In the genomic region with DNA sequence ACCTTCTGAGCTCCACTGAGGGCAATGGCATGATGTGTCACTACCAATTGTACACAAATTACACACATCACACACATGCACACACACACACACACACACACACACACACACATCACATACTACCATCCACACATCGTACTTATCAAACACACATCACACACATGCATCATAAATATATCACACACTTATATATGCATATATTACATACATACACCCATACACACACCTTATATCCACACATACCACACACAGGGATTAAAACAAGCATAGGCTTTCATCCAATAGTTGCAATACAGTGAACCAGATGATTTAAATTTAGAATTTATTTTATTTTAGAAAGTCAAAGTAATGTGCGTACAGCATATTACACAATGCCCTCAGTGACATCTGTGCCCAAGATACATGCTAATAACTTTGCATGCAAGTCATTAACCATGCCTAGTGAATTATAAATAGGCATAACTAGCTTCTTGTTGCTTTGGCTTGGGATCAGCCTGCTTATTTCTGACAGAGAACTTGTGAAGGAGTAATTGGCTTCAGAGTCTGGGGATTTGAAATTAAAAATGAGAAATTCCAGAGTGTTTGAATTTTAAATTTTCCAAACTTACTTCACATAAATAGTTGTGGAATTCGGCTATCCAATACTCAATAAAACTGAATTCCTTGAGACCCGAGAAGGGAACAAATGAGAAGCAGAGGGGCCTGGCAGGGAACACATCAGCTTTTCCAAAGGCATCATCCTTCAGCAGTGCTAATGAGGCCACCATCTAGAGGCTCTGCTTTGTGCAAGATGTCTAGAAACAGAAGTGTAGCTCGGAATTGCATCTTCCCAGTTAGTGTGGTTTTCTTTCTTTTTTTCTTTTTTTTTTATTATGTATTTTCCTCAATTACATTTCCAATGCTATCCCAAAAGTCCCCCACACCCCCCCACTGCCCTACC, we compare ENCODE assay signal across 21 mouse cellular contexts.
DNase-seq lines count a peak whose midpoint lies in the region; ATAC-seq and TF ChIP-seq lines count a peak whose summit lies in the region.
"Had no signal": no experiment of that assay in that cellular context is flagged by ENCODE, and none has a peak within 500 bp of the region (broad histone marks: within the 10 kb centered on the region; RNA-seq: fewer than 3 reads in every experiment).

No protein-coding gene starts in this region.

- no peak overlapping the region for H3K4me2 ChIP-seq in midbrain, embryonic 13.5 days (replicated peaks)
- no peak overlapping the region for H3K4me2 ChIP-seq in midbrain, embryonic 11.5 days
- H3K4me2 ChIP-seq in forebrain, embryonic 14.5 days (ENCODE audit: low read length) = no peak overlapping the region
- H3K4me2 ChIP-seq in midbrain, postnatal 0 days (ENCODE audit: low read depth, low read length, poor library complexity, severe bottlenecking) = no peak overlapping the region
- H3K4me2 ChIP-seq: hindbrain, embryonic 13.5 days; liver, embryonic 12.5 days; lung, embryonic 14.5 days had no signal

- H3K9ac ChIP-seq in midbrain, embryonic 13.5 days (replicated peaks) = no peak overlapping the region
- H3K9ac ChIP-seq in midbrain, embryonic 11.5 days (ENCODE audit: low read length) = no peak overlapping the region
- no peak overlapping the region for H3K9ac ChIP-seq in forebrain, embryonic 14.5 days (ENCODE audit: low read length)
- no peak overlapping the region for H3K9ac ChIP-seq in midbrain, postnatal 0 days (replicated peaks; ENCODE audit: low read length, poor library complexity, severe bottlenecking)
- H3K9ac ChIP-seq: hindbrain, embryonic 13.5 days; liver, embryonic 12.5 days; lung, embryonic 14.5 days had no signal

- DNase-seq in frontal cortex, postnatal 25 days (ENCODE audit: low spot score in 2 of 2) = no peak
- DNase-seq in midbrain, embryonic 11.5 days (ENCODE audit: low spot score, missing footprints) = no peak
- DNase-seq in forebrain, embryonic 14.5 days (ENCODE audit: low spot score) = peak; percentile 54
- peak; percentile 4 for DNase-seq in midbrain, postnatal 0 days (ENCODE audit: low spot score)
- no peak for DNase-seq in adrenal gland, adult 8-10 months
- DNase-seq in urinary bladder, postnatal 4 days (ENCODE audit: low spot score in 2 of 2) = no peak
- DNase-seq: adrenal gland, postnatal 14 days; cerebellum, postnatal 14 days; heart, postnatal 10 days; kidney, postnatal 14 days; lung, embryonic 14.5 days; right cerebral cortex, postnatal 25 days; thymus, postnatal 25 days had no signal

- peak; percentile 72 for ATAC-seq in frontal cortex, adult (ENCODE audit: low TSS enrichment)
- ATAC-seq in midbrain, embryonic 13.5 days = peak; percentile 50; the same call in 1 of the 2 replicates
- no peak for ATAC-seq in midbrain, embryonic 11.5 days (ENCODE audit: low FRiP score)
- no peak; the same call in 1 of the 2 replicates for ATAC-seq in forebrain, embryonic 14.5 days
- no peak for ATAC-seq in midbrain, postnatal 0 days (ENCODE audit: low FRiP score)
- ATAC-seq: intestine, embryonic 16.5 days; liver, embryonic 12.5 days had no signal

- WGBS in midbrain, embryonic 13.5 days = 86% methylated on average over 5 of the region's 5 CpGs
- WGBS in midbrain, embryonic 11.5 days = 89% methylated on average over 5 of the region's 5 CpGs
- WGBS in forebrain, embryonic 14.5 days = 65% methylated on average over 5 of the region's 5 CpGs
- 72% methylated on average over 5 of the region's 5 CpGs for WGBS in midbrain, postnatal 0 days

- H3K4me3 ChIP-seq in midbrain, embryonic 13.5 days (replicated peaks) = no peak overlapping the region
- no peak overlapping the region for H3K4me3 ChIP-seq in midbrain, embryonic 11.5 days (ENCODE audit: low read depth, low read length)
- H3K4me3 ChIP-seq in forebrain, embryonic 14.5 days (ENCODE audit: low read depth, low read length) = no peak overlapping the region
- no peak overlapping the region for H3K4me3 ChIP-seq in midbrain, postnatal 0 days (ENCODE audit: low read depth, low read length)
- H3K4me3 ChIP-seq: erythroblast, embryonic 14.5 days; heart, embryonic 10.5 days; hindbrain, embryonic 13.5 days; liver, embryonic 12.5 days had no signal

- TF ChIP-seq CTCF in midbrain, postnatal 0 days (IDR thresholded peaks at IDR 0.05) = no peak

- H3K27ac ChIP-seq in midbrain, embryonic 13.5 days = no peak overlapping the region; the same call in 1 of the 2 replicates
- no peak overlapping the region for H3K27ac ChIP-seq in midbrain, embryonic 11.5 days (ENCODE audit: low read depth, low read length)
- H3K27ac ChIP-seq in forebrain, embryonic 14.5 days (ENCODE audit: low read depth, low read length) = no peak overlapping the region; the same call in 1 of the 2 replicates
- H3K27ac ChIP-seq in midbrain, postnatal 0 days (ENCODE audit: low read depth, low read length) = no peak overlapping the region
- H3K27ac ChIP-seq: heart, embryonic 10.5 days; hindbrain, embryonic 13.5 days; liver, embryonic 12.5 days; macrophage had no signal

- no peaks in the 10 kb centered on the region for H3K4me1 ChIP-seq in midbrain, embryonic 13.5 days (replicated peaks)
- H3K4me1 ChIP-seq in midbrain, embryonic 11.5 days (ENCODE audit: control insufficient read depth, insufficient read depth, low read length) = no peaks in the 10 kb centered on the region
- no peaks in the 10 kb centered on the region for H3K4me1 ChIP-seq in forebrain, embryonic 14.5 days (ENCODE audit: control insufficient read depth, insufficient read depth, low read length)
- no peaks in the 10 kb centered on the region for H3K4me1 ChIP-seq in midbrain, postnatal 0 days (ENCODE audit: insufficient read depth, low read length)
- H3K4me1 ChIP-seq: heart, embryonic 10.5 days; hindbrain, embryonic 13.5 days; liver, embryonic 12.5 days had no signal

- H3K36me3 ChIP-seq in midbrain, embryonic 13.5 days = no peaks in the 10 kb centered on the region
- no peaks in the 10 kb centered on the region for H3K36me3 ChIP-seq in midbrain, embryonic 11.5 days (ENCODE audit: control insufficient read depth, insufficient read depth, low read length)
- no peaks in the 10 kb centered on the region for H3K36me3 ChIP-seq in forebrain, embryonic 14.5 days (ENCODE audit: control insufficient read depth, insufficient read depth, low read length)
- no peaks in the 10 kb centered on the region for H3K36me3 ChIP-seq in midbrain, postnatal 0 days (ENCODE audit: insufficient read depth, low read length)
- H3K36me3 ChIP-seq: heart, embryonic 10.5 days; hindbrain, embryonic 13.5 days; liver, embryonic 12.5 days had no signal

- H3K27me3 ChIP-seq in midbrain, embryonic 13.5 days = no peaks in the 10 kb centered on the region
- H3K27me3 ChIP-seq in midbrain, embryonic 11.5 days (ENCODE audit: control insufficient read depth, insufficient read depth, low read length) = no peaks in the 10 kb centered on the region
- H3K27me3 ChIP-seq in forebrain, embryonic 14.5 days (replicated peaks; ENCODE audit: control insufficient read depth, insufficient read depth, low read length) = no peaks in the 10 kb centered on the region
- no peaks in the 10 kb centered on the region for H3K27me3 ChIP-seq in midbrain, postnatal 0 days (ENCODE audit: insufficient read depth, low read length)
- H3K27me3 ChIP-seq: hindbrain, embryonic 13.5 days; liver, embryonic 12.5 days had no signal

- no peaks in the 10 kb centered on the region for H3K9me3 ChIP-seq in midbrain, embryonic 13.5 days
- no peaks in the 10 kb centered on the region for H3K9me3 ChIP-seq in midbrain, embryonic 11.5 days (ENCODE audit: control insufficient read depth, low read length)
- peaks cover 3% of the 10 kb centered on the region; the same call in 1 of the 2 replicates for H3K9me3 ChIP-seq in forebrain, embryonic 14.5 days (replicated peaks; ENCODE audit: control insufficient read depth, low read length)
- no peaks in the 10 kb centered on the region for H3K9me3 ChIP-seq in midbrain, postnatal 0 days (ENCODE audit: low read length)
- H3K9me3 ChIP-seq: heart, embryonic 10.5 days; hindbrain, embryonic 13.5 days; liver, embryonic 12.5 days had no signal

Comparison
In these comparisons a context has a peak if more than half of its experiments do, and no peak if none do; other contexts are left out.
1. ATAC-seq: peak in frontal cortex, adult (single experiment) and midbrain, embryonic 13.5 days (single experiment); none in midbrain, embryonic 11.5 days (single experiment), forebrain, embryonic 14.5 days (single experiment) and midbrain, postnatal 0 days (single experiment).
2. DNase-seq: peak in forebrain, embryonic 14.5 days (single experiment) and midbrain, postnatal 0 days (single experiment); none in frontal cortex, postnatal 25 days (0 of 2), midbrain, embryonic 11.5 days (single experiment), adrenal gland, adult 8-10 months (single experiment) and urinary bladder, postnatal 4 days (0 of 2).